22 mouse cellular contexts compared by ENCODE assay signal in the genomic region with DNA sequence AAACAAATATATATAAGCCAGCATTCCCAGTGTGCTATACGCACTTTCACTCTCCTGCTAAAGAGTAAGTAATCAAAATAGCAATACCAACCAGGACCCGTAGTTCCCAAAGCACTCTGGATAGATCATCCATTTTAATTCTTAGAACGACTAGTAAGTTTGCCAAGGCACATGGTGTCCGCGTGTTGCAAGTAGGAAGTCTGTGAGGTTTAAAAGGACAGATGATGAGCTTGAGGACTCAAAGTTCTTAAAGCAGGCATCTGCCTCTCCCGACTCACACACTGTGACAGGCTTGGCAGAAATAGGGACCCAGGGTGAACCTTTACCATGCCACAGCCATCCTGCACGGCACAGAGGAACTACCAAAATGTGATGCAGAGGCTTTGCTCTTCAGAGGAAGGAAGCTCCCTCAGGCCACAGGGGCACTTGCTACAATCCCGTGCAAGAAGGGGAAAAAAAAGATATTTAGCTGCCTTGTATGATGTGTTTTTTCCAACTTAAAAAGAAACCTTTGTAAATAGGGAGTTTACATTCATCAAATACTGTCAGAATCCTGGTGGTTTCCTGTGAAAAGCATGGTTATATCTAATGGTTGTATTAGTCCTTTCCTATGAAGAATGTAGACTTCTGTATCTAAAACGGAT.
"Had no signal": no experiment of that assay in that cellular context is flagged by ENCODE, and none has a peak within 500 bp of the region (broad histone marks: within the 10 kb centered on the region; RNA-seq: fewer than 3 reads in every experiment).

No protein-coding gene starts in this region.

- H3K4me3 ChIP-seq: heart, adult 2 months; heart, embryonic 13.5 days; heart, embryonic 15.5 days; hindbrain, embryonic 10.5 days; hindbrain, embryonic 12.5 days; intestine, embryonic 15.5 days; kidney, embryonic 15.5 days; limb, embryonic 13.5 days; limb, embryonic 15.5 days; liver, embryonic 12.5 days had no signal

- H3K4me1 ChIP-seq: hindbrain, embryonic 10.5 days; hindbrain, embryonic 12.5 days; intestine, embryonic 15.5 days; kidney, embryonic 15.5 days; limb, embryonic 13.5 days; limb, embryonic 15.5 days; liver, embryonic 12.5 days had no signal

- H3K36me3 ChIP-seq: heart, embryonic 13.5 days; heart, embryonic 15.5 days; hindbrain, embryonic 10.5 days; hindbrain, embryonic 12.5 days; intestine, embryonic 15.5 days; kidney, embryonic 15.5 days; limb, embryonic 13.5 days; limb, embryonic 15.5 days; liver, embryonic 12.5 days had no signal

- H3K9ac ChIP-seq: heart, embryonic 13.5 days; heart, embryonic 15.5 days; hindbrain, embryonic 12.5 days; hindbrain, embryonic 14.5 days; intestine, embryonic 15.5 days; kidney, embryonic 15.5 days; limb, embryonic 13.5 days; limb, embryonic 15.5 days; liver, embryonic 12.5 days; liver, embryonic 14.5 days had no signal

- H3K27me3 ChIP-seq: heart, embryonic 13.5 days; heart, embryonic 15.5 days; hindbrain, embryonic 12.5 days; intestine, embryonic 15.5 days; kidney, embryonic 15.5 days; limb, embryonic 13.5 days; limb, embryonic 15.5 days; liver, embryonic 12.5 days had no signal

- H3K27ac ChIP-seq: heart, adult 2 months; heart, embryonic 13.5 days; heart, embryonic 15.5 days; hindbrain, embryonic 10.5 days; hindbrain, embryonic 12.5 days; hindbrain, embryonic 14.5 days; intestine, embryonic 15.5 days; kidney, embryonic 15.5 days; kidney, postnatal 0 days; limb, embryonic 13.5 days; limb, embryonic 15.5 days; liver, embryonic 12.5 days; liver, embryonic 14.5 days had no signal

- DNase-seq: gastrocnemius, postnatal 10 days; heart, adult 2 months; heart, postnatal 14 days; heart, postnatal 4 days; kidney, adult 18-20 months; kidney, adult 9 months; kidney, postnatal 14 days; kidney, postnatal 36 days; layer of hippocampus, postnatal 36 days; left cerebral cortex, postnatal 4 days had no signal
